Mouse (Mus musculus) hindbrain, embryonic 12.5 days (tissue): ENCODE results near the gene Chka. TPM values are rescaled to one million over a fixed set of nuclear protein-coding genes. Genes with fewer than 3 reads are reported as not detected.

Experiments used
- ATAC-seq: fragments of 200-750 bp; cut with Nextera tagmentation; 2 replicates; pipeline ENCODE4 v1.8.0; 2017; ENCODE audit warnings: moderate TSS enrichment; ENCODE audit not compliant: low FRiP score
- H3K27ac ChIP-seq: fragments of 300-500 bp; sonication (generic); 2 replicates; pipeline ENCODE4 v1.5.1; 2016; ENCODE audit warnings: mild to moderate bottlenecking
- H3K27me3 ChIP-seq: fragments of 300-500 bp; sonication (generic); 2 replicates; pipeline ENCODE4 v1.6.1; 2016; ENCODE audit warnings: mild to moderate bottlenecking
- H3K36me3 ChIP-seq: fragments of 300-500 bp; sonication (generic); 2 replicates; pipeline ENCODE4 v1.6.1; 2016; ENCODE audit warnings: mild to moderate bottlenecking
- H3K4me1 ChIP-seq: fragments of 300-500 bp; sonication (generic); 2 replicates; pipeline ENCODE4 v1.6.1; 2016
- H3K4me2 ChIP-seq: fragments of 300-500 bp; sonication (generic); replicated peaks from 2 replicates; pipeline ENCODE4 v1.6.1; 2016; ENCODE audit warnings: mild to moderate bottlenecking
- H3K4me3 ChIP-seq: fragments of 300-500 bp; sonication (generic); 2 replicates; pipeline ENCODE4 v1.5.1; 2016; ENCODE audit warnings: mild to moderate bottlenecking
- H3K9ac ChIP-seq: fragments of 300-500 bp; sonication (generic); 2 replicates; pipeline ENCODE4 v1.6.1; 2016; ENCODE audit warnings: mild to moderate bottlenecking, moderate library complexity
- H3K9me3 ChIP-seq: fragments of 300-500 bp; sonication (generic); replicated peaks from 2 replicates; pipeline ENCODE4 v1.6.1; 2016; ENCODE audit warnings: mild to moderate bottlenecking
- WGBS: fragments of 180-500 bp; shearing (Covaris S2); methylation state at CpG from one replicate; pipeline ENCODE4 v1.1.7; 2016; 5-methylcytosine and 5-hydroxymethylcytosine counted together
- polyA plus RNA-seq: library from polyadenylated mRNA; unstranded; fragments of >200 nt; fragmentation: Nextera tagmentation; extraction: Ambion mirVana; gene quantifications from 2 replicates; pipeline ENCODE4 v1.2.1, GENCODE M21; 2016

Gene Chka
- polyA plus RNA-seq, 1 experiment from 2014 or later: 66.8 TPM

DNA sequence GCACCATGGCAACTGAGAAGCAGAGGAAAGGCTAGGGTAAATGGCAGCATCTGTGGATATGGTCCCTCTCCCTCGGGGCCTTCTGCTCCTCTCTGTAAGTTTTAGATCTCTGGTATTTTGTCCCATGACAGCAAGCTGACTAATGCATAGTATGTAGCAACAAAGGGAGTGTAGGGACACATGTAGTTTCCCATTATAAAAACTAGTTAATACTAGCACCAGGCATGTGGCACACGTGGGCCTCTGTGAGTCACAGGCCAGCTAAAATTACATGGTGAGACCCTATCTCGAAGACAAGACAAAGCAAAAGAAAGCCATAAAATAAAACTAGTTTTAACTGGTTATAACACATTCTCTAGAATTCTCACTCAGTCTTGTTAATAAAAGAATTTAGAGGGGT lies 12.6 kb upstream of the Chka start:
- no peak overlapping the region for H3K27ac ChIP-seq
- no peak overlapping the region for H3K4me3 ChIP-seq
- no peak overlapping the region for H3K9ac ChIP-seq
- no peaks in the 10 kb centered on the region for H3K9me3 ChIP-seq
- no peak overlapping the region for H3K4me2 ChIP-seq
- H3K36me3 ChIP-seq: no peaks in the 10 kb centered on the region
- no peak for ATAC-seq
- H3K27me3 ChIP-seq: no peaks in the 10 kb centered on the region
- 80% methylated on average over 3 of the region's 3 CpGs for WGBS
- no peaks in the 10 kb centered on the region for H3K4me1 ChIP-seq

- no peak overlapping the region for H3K4me2 ChIP-seq
- 81% methylated on average over 2 of the region's 2 CpGs for WGBS
- no peaks in the 10 kb centered on the region for H3K4me1 ChIP-seq
- no peak overlapping the region for H3K4me3 ChIP-seq
- ATAC-seq: no peak
- H3K27me3 ChIP-seq: no peaks in the 10 kb centered on the region
- H3K36me3 ChIP-seq: no peaks in the 10 kb centered on the region
- H3K27ac ChIP-seq: no peak overlapping the region
- H3K9ac ChIP-seq: no peak overlapping the region
- H3K9me3 ChIP-seq: no peaks in the 10 kb centered on the region
These were observed 11.9 kb upstream of the Chka start for GRCm38 (mm10) chr19:3839686-3840085.

DNA sequence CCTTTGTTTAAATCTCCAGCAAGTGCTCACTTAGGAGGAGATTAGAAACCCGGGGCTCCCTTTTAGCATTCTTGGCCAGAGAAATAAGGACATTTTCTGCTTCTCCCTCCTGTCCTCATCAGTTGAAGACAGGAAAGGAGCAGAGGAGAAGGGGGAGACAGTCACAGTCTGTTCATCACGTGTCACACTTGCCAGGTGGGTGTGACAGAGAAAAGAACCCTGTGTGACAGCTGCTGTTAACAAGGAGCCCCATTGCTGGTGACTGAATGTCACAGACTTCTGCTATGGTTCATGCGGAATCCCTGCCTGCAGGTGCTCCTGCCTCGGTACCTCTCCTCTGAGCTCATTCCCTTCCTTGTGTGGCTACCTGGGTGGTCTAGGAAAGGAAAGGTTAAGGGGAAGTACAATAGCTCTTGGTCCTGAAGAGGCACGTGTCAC lies 11.3 kb upstream of the Chka start:
- H3K9ac ChIP-seq: no peak overlapping the region
- WGBS: 57% methylated on average over 5 of the region's 5 CpGs
- H3K4me2 ChIP-seq: no peak overlapping the region
- no peaks in the 10 kb centered on the region for H3K4me1 ChIP-seq
- no peaks in the 10 kb centered on the region for H3K9me3 ChIP-seq
- H3K27me3 ChIP-seq: no peaks in the 10 kb centered on the region
- no peaks in the 10 kb centered on the region for H3K36me3 ChIP-seq
- no peak overlapping the region for H3K27ac ChIP-seq
- no peak for ATAC-seq
- no peak overlapping the region for H3K4me3 ChIP-seq

DNA sequence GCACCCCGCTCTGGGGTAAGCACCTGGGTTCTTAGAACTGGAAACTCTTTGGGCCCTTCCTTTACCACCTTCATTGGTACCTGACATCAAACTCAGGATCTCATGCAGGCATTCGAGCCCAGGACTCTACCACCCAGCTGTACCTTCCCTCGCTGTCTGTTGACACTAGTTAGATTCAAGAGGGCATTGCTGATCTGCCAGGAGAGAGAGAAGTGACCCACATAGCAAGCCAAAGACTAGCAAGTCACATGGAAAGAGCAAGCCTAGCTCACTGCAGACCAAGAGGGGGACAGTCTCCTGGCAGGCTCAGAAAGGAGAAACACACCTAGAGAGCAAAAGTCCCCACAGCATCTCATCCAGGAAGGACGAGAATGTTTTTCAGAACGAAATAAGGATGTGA lies 10.9 kb upstream of the Chka start:
- Histone ChIP-seq H3K27ac (no peak overlapping the region), H3K9ac (no peak overlapping the region), H3K4me2 (no peak overlapping the region), H3K36me3 (no peaks in the 10 kb centered on the region), H3K27me3 (no peaks in the 10 kb centered on the region), H3K4me1 (no peaks in the 10 kb centered on the region), H3K4me3 (no peak overlapping the region), H3K9me3 (no peaks in the 10 kb centered on the region)
- ATAC-seq: no peak
- 87% methylated on average over 5 of the region's 5 CpGs for WGBS

DNA sequence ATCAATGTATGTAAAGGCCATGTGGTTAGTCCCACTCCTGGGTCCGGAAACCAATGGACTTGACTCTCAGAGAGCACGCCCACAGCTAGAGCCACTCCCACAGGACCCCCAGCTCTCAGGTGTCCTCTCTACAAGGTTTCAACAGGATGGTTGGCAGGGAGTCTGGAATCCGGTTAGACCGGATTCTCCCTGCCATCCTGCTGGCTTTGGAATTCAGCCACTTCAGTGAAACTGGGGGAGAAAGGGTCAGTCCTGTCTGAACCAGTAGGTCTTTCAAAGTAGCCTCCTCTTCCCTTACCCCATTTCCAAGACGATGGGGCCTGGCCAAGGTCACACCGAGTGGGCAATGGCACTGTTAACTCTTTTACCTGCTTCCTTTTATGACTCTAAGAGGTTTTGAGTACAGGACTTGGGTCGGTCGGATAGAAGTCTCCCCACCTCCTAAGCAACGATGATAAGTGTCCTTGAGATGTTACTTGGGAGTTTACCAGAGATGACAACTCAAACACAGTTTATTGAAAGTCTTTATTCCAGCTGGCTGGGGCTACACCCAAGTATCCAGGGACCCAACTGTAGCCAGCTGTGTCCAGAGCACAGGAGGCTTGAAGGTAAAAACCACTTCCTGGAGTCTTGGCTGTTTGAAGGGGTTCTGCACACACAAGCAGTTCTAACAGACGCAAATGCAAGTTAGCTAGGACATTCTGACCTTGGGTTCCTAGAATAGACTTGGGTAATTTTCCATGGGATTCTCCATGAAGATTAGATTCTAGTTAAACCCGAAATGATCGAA lies 9.0 kb upstream of the Chka start:
- no peaks in the 10 kb centered on the region for H3K4me1 ChIP-seq
- H3K9ac ChIP-seq: no peak overlapping the region
- no peak for ATAC-seq
- H3K36me3 ChIP-seq: no peaks in the 10 kb centered on the region
- no peaks in the 10 kb centered on the region for H3K27me3 ChIP-seq
- H3K27ac ChIP-seq: no peak overlapping the region
- no peaks in the 10 kb centered on the region for H3K9me3 ChIP-seq
- no peak overlapping the region for H3K4me2 ChIP-seq
- H3K4me3 ChIP-seq: no peak overlapping the region
- WGBS: 47% methylated on average over 12 of the region's 12 CpGs

DNA sequence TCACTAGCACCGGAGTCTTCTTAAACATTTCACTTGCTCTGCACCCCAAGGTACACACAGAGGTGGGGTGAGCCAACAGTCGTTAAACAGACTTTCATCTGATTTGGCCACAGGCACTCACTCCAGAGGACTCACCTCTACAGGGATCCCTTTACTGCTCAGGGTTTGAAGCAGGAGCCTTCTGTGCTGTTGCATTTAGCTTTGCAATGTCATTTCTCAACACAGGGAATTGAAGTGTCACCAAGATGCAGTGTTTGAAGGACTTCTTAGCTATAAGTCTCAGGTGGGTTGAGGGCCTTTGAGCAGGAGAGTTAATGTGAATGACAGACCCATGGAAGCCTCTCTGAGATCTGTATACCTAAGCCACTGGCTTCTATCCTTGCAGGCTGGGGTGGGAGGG lies 7.9 kb upstream of the Chka start:
- no peaks in the 10 kb centered on the region for H3K9me3 ChIP-seq
- no peak for ATAC-seq
- no peak overlapping the region for H3K4me2 ChIP-seq
- no peaks in the 10 kb centered on the region for H3K36me3 ChIP-seq
- no peaks in the 10 kb centered on the region for H3K27me3 ChIP-seq
- H3K27ac ChIP-seq: no peak overlapping the region
- H3K4me3 ChIP-seq: no peak overlapping the region
- no peaks in the 10 kb centered on the region for H3K4me1 ChIP-seq
- H3K9ac ChIP-seq: no peak overlapping the region
- WGBS: 83% methylated on average over 2 of the region's 2 CpGs

- H3K9ac ChIP-seq: no peak overlapping the region
- WGBS: 89% methylated on average over 1 of the region's 1 CpGs
- no peaks in the 10 kb centered on the region for H3K4me1 ChIP-seq
- H3K36me3 ChIP-seq: no peaks in the 10 kb centered on the region
- no peak overlapping the region for H3K4me2 ChIP-seq
- no peaks in the 10 kb centered on the region for H3K27me3 ChIP-seq
- no peak for ATAC-seq
- H3K9me3 ChIP-seq: no peaks in the 10 kb centered on the region
- H3K4me3 ChIP-seq: no peak overlapping the region
- H3K27ac ChIP-seq: no peak overlapping the region
These were observed 6.7 kb upstream of the Chka start for GRCm38 (mm10) chr19:3844836-3845235.

- Histone ChIP-seq H3K27ac (no peak overlapping the region), H3K9ac (no peak overlapping the region), H3K4me1 (no peaks in the 10 kb centered on the region), H3K4me3 (no peak overlapping the region), H3K27me3 (no peaks in the 10 kb centered on the region), H3K4me2 (no peak overlapping the region), H3K36me3 (no peaks in the 10 kb centered on the region), H3K9me3 (no peaks in the 10 kb centered on the region)
- WGBS: 90% methylated on average over 11 of the region's 11 CpGs
- no peak for ATAC-seq
These were observed 6.2 kb upstream of the Chka start for GRCm38 (mm10) chr19:3845339-3845738.

GRCm38 (mm10) chr19:3845803-3846406 lies 5.7 kb upstream of the Chka start:
- Histone ChIP-seq H3K27ac (no peak overlapping the region), H3K9me3 (no peaks in the 10 kb centered on the region), H3K4me2 (no peak overlapping the region), H3K4me1 (peaks cover 4% of the 10 kb centered on the region), H3K36me3 (no peaks in the 10 kb centered on the region), H3K9ac (no peak overlapping the region), H3K4me3 (no peak overlapping the region), H3K27me3 (no peaks in the 10 kb centered on the region)
- no peak for ATAC-seq
- 87% methylated on average over 1 of the region's 1 CpGs for WGBS

GRCm38 (mm10) chr19:3846676-3847604 lies 4.6 kb upstream of the Chka start:
- H3K4me1 ChIP-seq: peaks cover 7% of the 10 kb centered on the region
- H3K27ac ChIP-seq: no peak overlapping the region
- H3K9me3 ChIP-seq: no peaks in the 10 kb centered on the region
- no peak overlapping the region for H3K4me3 ChIP-seq
- H3K9ac ChIP-seq: no peak overlapping the region
- H3K27me3 ChIP-seq: no peaks in the 10 kb centered on the region
- no peak for ATAC-seq
- H3K4me2 ChIP-seq: no peak overlapping the region
- H3K36me3 ChIP-seq: no peaks in the 10 kb centered on the region
- WGBS: 78% methylated on average over 10 of the region's 10 CpGs

DNA sequence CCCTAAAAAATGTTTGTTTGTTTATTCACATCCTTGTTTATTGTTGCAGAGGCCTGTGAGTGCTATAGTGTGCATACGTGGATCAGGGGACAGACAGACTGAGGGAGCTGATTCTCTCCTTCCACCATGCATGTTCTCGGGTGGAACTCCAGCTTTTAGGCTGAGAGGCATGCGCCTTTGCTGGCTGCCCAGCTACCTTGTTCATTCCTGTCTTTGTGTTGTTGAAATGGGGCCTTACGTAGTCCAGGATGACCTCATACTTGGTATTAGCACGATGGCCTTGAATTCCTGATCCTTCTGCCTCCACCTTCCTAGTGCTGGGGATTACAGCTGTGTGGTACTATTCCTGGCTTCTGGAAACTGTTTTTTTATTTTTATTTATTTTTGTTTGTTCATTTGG lies 3.9 kb upstream of the Chka start:
- H3K4me1 ChIP-seq: peaks cover 7% of the 10 kb centered on the region
- no peak overlapping the region for H3K27ac ChIP-seq
- no peak for ATAC-seq
- 88% methylated on average over 5 of the region's 5 CpGs for WGBS
- H3K27me3 ChIP-seq: no peaks in the 10 kb centered on the region
- no peak overlapping the region for H3K4me3 ChIP-seq
- no peaks in the 10 kb centered on the region for H3K36me3 ChIP-seq
- H3K9me3 ChIP-seq: no peaks in the 10 kb centered on the region
- no peak overlapping the region for H3K4me2 ChIP-seq
- H3K9ac ChIP-seq: no peak overlapping the region

DNA sequence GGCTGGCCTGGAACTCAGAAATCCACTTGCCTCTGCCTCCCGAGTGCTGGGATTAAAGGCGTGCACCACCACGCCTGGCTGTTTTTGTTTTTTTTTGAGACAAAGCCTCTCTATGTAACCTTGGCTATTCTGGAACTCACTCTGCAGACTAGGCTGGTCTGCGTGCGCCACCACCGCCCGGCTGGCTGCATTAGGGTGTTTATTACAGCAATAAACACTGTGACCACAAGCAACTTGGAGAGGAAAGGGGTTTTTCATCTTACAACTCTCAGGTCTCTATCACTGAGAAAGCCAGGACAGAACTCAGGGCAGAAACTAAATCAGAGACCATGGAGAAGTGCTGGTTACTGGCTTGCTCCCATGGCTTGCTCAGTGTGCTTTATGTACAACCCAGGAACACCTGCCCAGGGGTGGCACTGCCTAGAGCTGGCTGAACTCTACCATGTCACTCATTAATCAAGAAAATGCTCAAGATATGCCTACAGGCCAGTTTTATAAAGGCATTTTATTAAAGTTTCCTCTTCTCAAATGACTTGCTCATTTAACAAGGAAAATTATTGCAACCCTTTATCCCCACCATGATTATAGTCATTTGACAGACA lies 3.3 kb upstream of the Chka start:
- H3K4me1 ChIP-seq: peaks cover 11% of the 10 kb centered on the region
- 80% methylated on average over 7 of the region's 7 CpGs for WGBS
- no peak overlapping the region for H3K9ac ChIP-seq
- no peak overlapping the region for H3K4me2 ChIP-seq
- no peak overlapping the region for H3K27ac ChIP-seq
- no peak overlapping the region for H3K4me3 ChIP-seq
- ATAC-seq: no peak
- no peaks in the 10 kb centered on the region for H3K9me3 ChIP-seq
- no peaks in the 10 kb centered on the region for H3K36me3 ChIP-seq
- H3K27me3 ChIP-seq: no peaks in the 10 kb centered on the region
